Mouse (Mus musculus) gastrocnemius, postnatal 36 days (tissue): Measurements from ENCODE around the gene Inhbc. TPM values are rescaled to one million over a fixed set of nuclear protein-coding genes. Genes with fewer than 3 reads are reported as not detected.
"Not testable (repeated sequence)": the region's sequence is repeated elsewhere in the genome, so short reads cannot be mapped to it uniquely, and the experiment has no call there.

Experiments
- DNase-seq, 2 experiments: peaks; one replicate each; pipeline ENCODE4 v3.0.0; 2022
- intact Hi-C: fragments of 180-260 bp; cut with DNase I; formaldehyde crosslinking; loops from one replicate; pipeline ENCODE4 v1.15.1; 2025
- total RNA-seq, 2 experiments: library from RNA; stranded (reverse); gene quantifications; 2 replicates each; pipeline ENCODE4 v1.2.3; 2021

The Inhbc gene
- total RNA-seq, 2 experiments from 2014 or later: not detected

DNA sequence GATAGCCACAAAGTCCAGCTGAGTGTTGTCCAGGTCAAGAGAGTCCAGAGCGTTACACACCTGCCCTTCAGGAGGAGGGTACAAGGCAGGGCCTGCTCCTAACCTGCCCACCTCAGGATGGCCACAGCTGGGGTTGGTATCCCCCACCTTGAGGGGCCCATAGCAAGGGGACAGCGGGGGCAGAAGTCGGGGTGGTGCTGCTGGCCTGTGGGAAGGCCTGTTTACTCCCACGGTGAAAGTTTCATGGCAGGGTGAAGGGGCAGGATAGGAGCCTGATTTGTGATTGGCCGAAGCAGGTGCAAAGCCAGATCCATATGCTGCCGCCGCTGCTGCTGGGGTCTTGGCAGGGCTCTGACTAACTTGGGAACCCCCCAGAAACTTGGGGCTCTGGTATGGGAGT is 40.0 kb downstream of the Inhbc start:
- intact Hi-C loops: no loop called here
- DNase-seq: no peak

DNA sequence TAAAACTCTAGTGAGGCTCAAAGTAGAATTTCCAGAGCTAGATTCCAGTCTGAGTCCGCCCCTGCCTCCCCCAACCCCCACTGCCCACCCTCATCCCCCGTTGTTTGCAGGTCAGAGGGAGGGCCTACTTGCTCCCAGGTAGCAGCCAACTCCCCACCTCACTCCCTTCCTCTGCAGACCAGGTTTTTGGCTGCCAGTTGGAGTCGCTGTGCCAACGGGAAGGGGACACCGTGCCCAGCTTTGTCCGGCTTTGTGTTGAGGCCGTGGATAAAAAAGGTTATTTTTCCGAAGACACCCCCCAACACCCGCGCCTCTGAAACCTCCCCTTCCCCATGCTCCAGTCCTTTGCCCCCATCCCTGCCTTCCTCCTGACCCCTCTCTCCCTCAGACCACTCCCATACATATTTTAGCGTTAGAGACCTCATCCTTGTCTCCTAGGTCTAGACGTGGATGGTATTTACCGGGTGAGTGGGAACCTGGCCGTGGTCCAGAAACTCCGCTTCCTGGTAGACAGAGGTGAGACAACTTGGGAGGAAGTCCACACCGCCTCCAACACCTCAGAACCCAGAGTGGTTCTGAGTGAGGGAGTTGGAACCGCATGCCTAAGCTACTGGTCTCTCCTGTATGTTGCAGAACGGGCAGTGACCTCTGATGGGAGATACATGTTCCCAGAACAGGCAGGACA is 42.6 kb downstream of the Inhbc start:
- no peak for DNase-seq
- intact Hi-C loops: no loop called here

DNA sequence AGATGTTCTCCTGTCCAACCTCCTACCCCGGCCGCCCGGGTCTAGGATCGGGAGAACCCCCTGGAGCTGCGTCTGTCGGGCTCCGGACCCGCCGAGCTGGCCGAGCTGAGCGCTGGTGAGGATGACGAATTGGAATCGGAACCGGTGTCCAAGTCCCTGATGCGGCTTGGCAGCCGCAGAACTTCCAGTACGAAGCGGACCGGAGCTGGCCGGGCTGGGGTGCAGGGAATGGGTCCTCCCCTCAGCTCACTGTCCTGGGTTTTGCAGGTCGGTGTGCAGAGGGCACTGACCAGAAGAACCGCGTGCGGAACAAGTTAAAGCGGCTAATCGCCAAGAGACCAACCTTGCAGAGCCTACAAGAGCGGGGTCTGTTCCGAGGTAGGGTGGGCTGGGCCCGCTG is 43.4 kb downstream of the Inhbc start:
- intact Hi-C loops: no loop called here
- no peak for DNase-seq

DNA sequence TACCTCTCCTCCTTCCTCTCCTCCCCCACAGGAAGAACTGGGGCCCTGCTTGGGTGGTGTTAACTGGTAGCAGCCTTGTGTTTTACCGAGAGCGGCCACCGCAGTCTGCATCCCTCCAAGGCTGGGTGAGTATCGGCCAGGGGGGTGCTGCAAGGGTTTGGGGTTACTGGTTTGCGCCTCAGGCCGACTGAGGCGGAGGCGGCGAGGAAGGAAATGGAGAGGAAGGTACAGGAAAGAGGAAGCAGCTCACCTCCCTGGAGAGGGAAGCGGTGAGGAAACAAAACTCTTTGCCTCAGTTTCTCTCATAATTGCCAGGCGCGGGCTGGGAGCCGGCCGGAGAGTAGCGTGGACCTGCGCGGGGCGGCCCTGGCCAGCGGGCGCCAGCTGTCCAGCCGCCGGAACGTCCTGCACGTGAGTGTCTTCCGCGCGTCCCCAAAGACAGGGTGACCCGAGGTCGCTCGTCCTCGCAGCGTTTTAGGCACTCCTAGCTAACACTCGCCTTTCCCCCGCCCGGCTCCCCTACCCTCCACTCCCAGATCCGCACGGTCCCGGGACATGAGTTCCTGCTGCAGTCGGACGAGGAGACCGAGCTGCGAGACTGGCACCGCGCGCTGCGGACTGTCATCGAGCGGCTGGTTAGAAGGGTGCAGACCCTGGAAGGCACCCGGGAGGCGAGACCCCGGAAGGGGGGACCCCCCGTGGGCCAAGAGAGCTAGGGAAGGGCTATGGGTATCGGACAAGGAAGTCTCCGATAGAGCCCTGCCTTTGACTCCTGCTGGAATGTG is 44.0 kb downstream of the Inhbc start:
- intact Hi-C loops: no loop called here

DNA sequence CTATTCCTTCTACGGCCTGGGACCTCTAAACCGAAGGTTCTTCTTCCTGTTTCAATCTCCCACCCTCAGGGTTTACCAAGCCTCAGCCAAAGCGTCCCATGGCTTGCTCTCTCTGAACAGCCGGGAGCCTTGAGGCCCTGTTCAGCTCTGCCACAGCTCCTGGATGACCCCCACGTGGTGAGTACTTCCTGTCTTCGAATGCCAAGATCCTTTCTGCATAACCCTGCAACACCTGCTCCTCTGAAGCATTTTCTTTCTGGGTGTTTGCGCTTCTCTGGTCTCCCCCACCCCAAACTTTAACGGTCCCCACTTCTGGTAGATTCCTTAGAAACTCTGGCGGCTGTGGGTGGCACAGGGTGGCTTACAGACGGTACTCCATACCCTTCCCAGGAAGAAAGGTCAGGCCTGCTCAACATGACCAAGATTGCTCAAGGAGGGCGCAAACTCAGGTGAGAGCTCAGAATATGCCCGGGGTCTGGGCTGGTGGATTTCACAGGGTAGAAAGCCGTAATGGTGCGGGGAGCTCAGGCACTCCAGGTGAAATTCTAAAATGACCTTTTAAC is 44.7 kb downstream of the Inhbc start:
- DNase-seq: no peak
- intact Hi-C loops: no loop called here

More for the DNA sequence above, 44.0 kb downstream of the Inhbc start:
- DNase-seq: no peak

DNA sequence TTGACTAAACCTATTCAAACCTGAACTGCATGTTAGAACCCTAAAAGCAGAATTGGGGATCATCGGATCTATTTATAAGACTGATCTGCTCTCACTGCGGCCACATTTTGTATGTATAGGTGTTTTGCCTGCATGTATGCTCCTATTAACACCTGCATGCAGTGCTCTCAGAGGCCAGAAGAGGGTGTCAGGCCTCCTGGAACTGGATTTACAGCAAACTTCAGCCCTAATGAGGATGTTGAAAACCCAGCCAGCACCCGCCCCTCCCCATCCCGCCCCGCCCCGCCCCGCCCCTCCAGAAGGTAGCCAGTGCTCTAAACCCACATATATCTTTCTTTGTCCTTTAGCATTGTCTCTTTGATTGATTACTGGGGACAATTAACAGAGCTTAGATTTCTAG is 45.7 kb downstream of the Inhbc start:
- no peak for DNase-seq
- intact Hi-C loops: loop anchor here (5.0 kb wide), 1 partner anchor 67 kb away; no protein-coding TSS in a partner anchor

DNA sequence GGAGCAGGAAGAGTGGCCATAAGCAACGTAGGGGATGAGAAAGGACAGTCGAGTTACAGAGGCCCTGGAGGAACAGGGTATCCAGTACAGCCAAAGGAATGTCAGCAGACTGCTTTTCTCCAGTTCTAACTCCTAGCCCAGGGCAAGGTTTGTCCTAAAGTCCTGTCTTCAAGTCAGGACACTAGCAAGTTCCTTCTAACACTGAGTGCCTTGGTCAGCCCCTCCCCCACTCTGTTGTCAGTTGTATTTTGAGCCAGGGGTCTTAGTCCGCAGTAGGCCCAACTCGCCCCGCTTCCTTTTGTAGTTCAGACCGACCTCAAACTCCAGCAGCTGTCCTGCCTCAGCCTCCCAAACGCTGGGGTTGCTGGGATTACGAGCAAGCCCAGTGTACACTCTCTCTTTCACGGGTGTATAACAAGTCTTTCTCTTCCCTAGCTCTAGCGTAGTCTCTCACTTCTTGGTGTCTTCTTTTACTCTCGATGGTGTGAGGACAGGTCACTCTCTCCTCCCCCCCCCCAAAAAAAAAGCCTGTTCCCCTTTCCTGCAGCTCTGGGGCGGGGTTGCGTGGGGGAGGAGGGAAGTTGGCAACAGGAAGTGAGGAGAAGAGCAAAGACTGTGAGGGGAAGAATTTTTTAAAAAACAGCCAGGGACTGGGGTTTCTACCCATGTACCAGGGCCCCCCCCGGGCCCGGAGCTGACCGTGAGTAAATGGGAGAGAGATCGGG is 46.9 kb downstream of the Inhbc start:
- intact Hi-C loops: loop anchor here (5.0 kb wide), 1 partner anchor 66 kb away; no protein-coding TSS in a partner anchor
- no peak for DNase-seq

DNA sequence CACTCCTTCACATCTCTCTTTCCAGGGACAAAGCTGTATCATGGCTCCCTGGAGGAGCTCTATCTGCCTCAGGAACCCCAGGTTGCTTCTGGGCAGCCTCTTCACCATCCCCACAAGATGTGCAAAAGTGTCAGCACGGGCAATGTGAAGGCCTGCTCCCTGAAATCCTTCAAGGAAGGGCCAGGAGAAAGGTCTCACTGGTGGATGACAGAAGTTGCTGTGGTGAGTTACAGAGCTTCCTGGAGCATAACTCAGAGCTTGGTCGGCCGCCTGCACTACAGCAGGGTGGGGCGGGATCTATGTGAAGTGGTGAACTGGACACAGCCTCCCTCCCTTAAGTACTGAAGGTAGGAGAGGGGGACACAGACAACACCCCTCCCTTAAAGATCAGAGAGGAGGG is 47.6 kb downstream of the Inhbc start:
- intact Hi-C loops: loop anchor here (5.0 kb wide), 1 partner anchor 65 kb away; no protein-coding TSS in a partner anchor
- no peak for DNase-seq

DNA sequence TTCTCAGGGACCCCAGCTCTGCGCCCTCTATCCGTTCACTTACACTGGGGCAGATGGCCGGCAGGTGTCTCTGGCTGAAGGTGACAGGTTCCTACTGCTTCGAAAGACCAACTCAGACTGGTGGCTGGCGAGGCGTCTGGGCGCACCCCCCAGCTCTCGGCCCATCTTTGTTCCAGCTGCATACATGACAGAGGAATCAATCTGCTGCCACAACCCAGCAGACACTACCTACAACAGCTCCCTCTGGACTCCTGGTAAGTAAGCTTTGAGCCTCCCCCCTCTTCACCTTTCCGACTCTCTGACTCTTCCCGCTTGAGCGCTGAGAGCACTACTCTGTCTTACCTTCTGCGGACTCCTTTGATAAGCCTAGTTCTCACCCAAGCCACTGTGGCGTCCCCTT is 48.1 kb downstream of the Inhbc start:
- DNase-seq: no peak
- intact Hi-C loops: loop anchor here (5.0 kb wide), 1 partner anchor 65 kb away; no protein-coding TSS in a partner anchor

DNA sequence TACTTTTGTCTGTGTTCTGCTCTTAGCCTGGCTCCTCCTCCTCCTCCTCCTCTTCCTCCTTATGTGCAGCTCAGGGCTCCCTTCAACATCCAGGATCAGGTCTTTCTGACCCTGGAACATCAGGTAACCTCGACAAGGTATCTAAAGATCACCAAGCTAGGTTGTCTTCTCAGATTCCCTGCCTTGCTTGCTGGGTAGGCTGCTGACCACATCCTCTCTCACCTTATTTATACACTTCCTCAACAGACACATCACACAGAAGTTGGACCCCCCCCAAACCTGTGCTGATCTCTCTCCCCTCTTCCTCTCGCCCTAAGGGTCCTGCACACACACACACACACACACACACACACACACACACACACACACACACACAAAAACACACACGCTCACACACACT is 48.6 kb downstream of the Inhbc start, which contains the start of gene Arhgap9:
Arhgap9 (plus strand) TSS at position 344 of the 400 bp plus-strand sequence.
- intact Hi-C loops: loop anchor here (5.0 kb wide), 1 partner anchor 64 kb away; no protein-coding TSS in a partner anchor
- no peak for DNase-seq

DNA sequence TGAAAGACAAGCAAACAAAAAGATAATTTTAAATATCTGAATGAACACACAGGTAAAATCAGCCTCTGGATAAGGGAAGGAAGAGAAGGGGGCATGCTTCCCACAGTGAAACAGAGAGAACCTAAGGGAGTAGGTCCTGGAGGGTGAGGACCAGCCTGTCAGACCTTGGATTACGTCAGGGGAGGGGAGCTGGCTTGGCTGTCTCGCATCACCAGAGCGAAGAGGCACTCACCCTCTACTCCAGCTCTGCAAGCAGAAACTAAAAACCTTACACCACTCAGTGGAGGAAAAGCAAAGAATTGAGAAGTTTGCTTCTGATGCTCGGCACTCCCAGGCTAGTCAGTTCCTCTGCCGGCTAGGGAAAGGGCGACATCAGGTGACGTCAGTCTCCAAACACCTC is 50.3 kb downstream of the Inhbc start:
- DNase-seq: no peak
- intact Hi-C loops: loop anchor here (5.0 kb wide), 1 partner anchor 63 kb away; no protein-coding TSS in a partner anchor

DNA sequence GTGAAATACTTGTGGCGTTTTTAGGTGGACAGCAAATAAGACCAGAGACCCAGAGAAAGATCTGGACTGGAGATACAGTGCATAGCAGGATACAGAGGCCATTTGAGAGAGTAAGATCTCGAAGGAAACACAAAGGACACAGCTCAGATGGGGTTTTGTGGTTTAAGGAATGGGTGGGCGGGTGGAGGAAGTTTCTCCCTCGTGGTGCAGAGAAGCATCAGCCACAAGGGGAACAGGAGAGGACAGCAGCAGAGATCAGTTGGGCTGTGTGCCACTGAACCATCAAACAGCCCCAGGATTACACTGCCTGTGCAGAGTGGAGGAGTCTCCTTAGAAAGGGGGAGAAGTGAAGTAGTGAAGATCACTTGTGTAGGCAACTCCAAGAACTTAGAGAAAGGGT is 52.2 kb downstream of the Inhbc start:
- no peak for DNase-seq

DNA sequence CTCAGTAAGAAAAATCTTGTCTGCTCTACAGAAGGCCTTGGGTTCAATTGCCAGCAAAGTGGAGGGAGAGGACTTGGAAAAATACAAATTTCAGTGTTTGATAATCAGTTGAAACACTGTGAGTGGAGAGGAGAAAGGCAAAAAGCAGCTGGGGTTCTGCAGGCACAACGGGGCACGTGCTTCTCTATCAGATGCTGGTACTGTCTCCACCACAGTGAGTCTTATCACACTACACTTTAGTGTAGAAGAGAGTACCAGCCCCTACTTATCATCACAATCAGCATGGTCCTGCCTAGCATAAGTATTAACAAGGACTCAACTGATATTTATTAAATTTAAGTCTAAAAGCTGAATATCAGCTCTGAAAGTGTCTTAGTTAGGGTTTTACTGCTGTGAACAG is 53.0 kb downstream of the Inhbc start:
- intact Hi-C loops: no loop called here

More for the DNA sequence above, 52.2 kb downstream of the Inhbc start:
- intact Hi-C loops: no loop called here

DNA sequence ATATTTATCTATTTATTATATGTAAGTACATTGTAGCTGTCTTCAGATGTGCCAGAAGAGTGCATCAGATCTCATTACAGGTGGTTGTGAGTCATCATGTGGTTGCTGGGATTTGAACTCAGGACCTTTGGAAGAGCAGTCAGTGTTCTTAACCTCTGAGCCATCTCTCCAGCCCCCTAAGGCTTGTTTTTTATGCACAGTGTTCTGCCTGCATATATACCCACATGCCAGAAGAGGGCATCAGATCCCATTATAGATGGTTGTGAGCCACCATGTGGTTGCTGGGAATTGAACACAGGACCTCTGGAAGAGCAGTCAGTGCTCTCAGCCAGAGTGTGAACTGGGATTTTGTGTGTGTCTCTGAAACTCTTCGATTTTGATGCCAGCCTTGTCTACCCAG is 55.3 kb downstream of the Inhbc start:
- DNase-seq, intact Hi-C loops: not testable (repeated sequence)

More for the DNA sequence above, 53.0 kb downstream of the Inhbc start:
- no peak for DNase-seq

DNA sequence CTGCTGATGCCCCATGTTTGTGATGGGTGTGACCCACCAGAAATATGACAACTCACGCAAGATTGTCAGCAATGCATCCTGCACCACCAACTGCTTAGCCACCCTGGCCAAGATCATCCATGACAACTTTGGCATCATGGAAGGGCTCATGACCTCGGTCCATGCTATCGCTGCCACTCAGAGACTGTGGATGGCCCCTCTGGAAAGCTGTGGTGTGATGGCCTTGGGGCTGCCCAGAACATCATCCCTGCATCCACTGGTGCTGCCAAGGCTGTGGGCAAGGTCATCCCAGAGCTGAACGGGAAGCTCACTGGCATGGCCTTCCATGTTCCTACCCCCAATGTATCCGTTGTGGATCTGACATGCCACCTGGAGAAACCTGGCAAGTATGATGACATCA is 56.7 kb downstream of the Inhbc start:
- DNase-seq, intact Hi-C loops: not testable (repeated sequence)

DNA sequence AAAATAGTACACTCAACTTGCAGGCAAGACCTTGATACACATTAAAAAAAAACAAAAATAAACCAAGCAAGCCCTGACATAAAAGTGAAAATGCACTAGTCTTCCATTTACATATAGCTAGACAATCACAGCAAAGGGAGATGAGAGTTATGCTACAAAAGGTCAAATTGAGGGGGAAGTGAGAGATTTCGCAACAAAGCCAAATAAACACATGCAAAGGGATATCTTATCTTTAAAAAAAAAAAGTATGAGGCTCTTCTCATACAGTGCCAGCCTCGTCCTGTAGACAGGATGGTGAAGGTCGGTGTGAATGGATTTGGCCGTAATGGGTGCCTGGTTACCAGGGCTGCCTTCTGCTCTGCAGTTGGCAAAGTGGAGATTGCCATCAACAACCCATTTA is 57.4 kb downstream of the Inhbc start:
- intact Hi-C loops: no loop called here
- no peak for DNase-seq

DNA sequence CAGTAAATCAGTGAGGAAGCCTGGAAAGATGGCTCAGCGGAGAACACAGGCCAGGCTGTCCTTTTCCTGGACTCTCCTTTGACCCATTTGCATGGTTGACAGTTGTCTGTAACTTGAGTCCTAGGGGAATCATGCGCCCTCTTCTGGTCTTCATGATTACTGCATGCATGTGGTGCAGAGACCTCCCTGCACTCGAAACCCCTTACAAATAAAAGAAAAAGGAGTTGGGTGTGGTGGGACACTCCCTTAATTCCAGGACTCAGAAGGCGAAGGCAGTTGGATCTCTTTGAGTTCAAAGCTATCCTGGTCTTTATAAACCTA is 57.9 kb downstream of the Inhbc start:
- DNase-seq: peak; percentile 62 to 73
- intact Hi-C loops: no loop called here

DNA sequence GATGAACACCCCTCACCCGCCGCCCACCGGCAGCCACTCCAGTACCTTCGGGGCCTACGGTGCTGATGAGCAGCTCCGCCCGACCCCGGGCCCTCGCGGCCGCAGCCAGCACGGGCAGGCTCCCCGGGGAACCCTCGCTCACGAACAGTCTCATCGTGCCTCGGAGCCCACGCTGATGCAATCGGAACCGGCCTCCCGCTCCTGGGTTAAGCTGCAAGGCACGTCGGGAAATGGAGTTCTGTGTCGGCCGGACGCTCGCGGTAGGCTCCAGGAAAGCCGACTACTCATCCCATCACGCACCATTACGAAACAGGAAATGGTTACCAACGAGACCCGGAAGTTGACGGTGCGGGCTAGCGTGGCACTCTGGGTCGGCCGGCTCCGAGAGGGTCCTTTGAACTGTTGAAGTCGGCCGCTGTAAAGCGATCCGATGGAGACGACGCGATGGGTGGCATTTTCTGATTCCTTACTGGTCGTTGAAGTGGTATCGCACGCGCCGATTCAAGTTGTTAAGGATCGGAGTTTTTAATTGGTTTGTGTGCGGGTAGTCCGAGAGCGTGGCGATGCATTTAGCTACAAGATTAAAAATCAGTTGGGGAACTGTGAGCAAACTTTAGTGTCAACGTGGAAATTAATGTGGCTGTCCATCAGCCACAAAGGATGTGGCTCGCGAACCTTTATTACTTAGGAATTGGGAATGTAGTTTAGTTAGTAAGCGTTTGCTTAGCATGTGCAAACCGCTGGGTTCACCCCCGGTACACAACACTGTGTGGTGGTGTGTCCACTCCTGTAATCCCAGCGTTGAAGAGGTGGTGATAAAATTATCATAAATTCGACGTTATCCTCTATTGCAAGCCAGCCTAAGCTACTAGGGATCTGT is 58.5 kb downstream of the Inhbc start, which contains the start of gene Mars:
Mars (minus strand) TSS at position 311 of the 880 bp plus-strand sequence.
- peak; percentile 88 to 90 for DNase-seq
- intact Hi-C loops: no loop called here
